Mouse (Mus musculus) gastrocnemius, postnatal 36 days (tissue): ENCODE measurements around the gene Fcor. TPM values are rescaled to one million over a fixed set of nuclear protein-coding genes. Genes with fewer than 3 reads are reported as not detected.
A peak's percentile ranks its signal among the peaks of the same experiment; 100 is the strongest.

Experiments
- DNase-seq, 2 experiments: peaks; one replicate each; pipeline ENCODE4 v3.0.0; 2022
- intact Hi-C: fragments of 180-260 bp; cut with DNase I; formaldehyde crosslinking; loops from one replicate; pipeline ENCODE4 v1.15.1; 2025
- total RNA-seq, 2 experiments: library from RNA; stranded (reverse); gene quantifications; 2 replicates each; pipeline ENCODE4 v1.2.3; 2021

The Fcor gene
- total RNA-seq, 2 experiments from 2014 or later, result not detected

GRCm38 (mm10) chr8:3626971-3627370, 45.2 kb downstream of the Fcor start:
- intact Hi-C loops, result loop anchor here (5.0 kb wide), 1 partner anchor 45 kb away; the partner anchor contains the start of gene Fcor

GRCm38 (mm10) chr8:3625445-3625844, 46.7 kb downstream of the Fcor start, which contains the start of gene Pcp2:
Gene Pcp2, minus strand, starts transcription at chr8:3625545.
- intact Hi-C loops, result loop anchor here (5.0 kb wide), 1 partner anchor 47 kb away; the partner anchor contains the start of gene Fcor
- DNase-seq, result no peak

More at GRCm38 (mm10) chr8:3626971-3627370, 45.2 kb downstream of the Fcor start:
- no peak for DNase-seq

- no peak for DNase-seq
- intact Hi-C loops, result no loop called here
Observed at GRCm38 (mm10) chr8:3622119-3622518, 50.0 kb downstream of the Fcor start.

GRCm38 (mm10) chr8:3621199-3621970, 50.8 kb downstream of the Fcor start, which contains the start of the genes Xab2 and Pet100:
Gene Xab2, minus strand, starts transcription at chr8:3621316.
Gene Pet100, plus strand, starts transcription at chr8:3621548.
- peak; percentile 97 for DNase-seq

More at GRCm38 (mm10) chr8:3621199-3621970, 50.8 kb downstream of the Fcor start, which contains the start of the genes Xab2 and Pet100:
- intact Hi-C loops, result no loop called here

Other genes with a start within 250 kb of the Fcor start
- gene Pex11g, start 204.7 kb downstream of the Fcor start, total RNA-seq, result 1 to 10 TPM; 2.4 to 3.5 TPM
- gene Tex45, start 201.5 kb downstream of the Fcor start, total RNA-seq, result under 1 TPM in 1 of 2 experiments, not detected in 1; 0.15 TPM
- gene Zfp358, start 179.2 kb downstream of the Fcor start, total RNA-seq, result 10 to 100 TPM; 28.8 to 29.1 TPM
- gene Mcoln1, start 171.9 kb downstream of the Fcor start, total RNA-seq, result 10 to 100 TPM; 21.3 to 23.0 TPM
- 10 to 100 TPM in 1 of 2 experiments, 1 to 10 TPM in 1; 8.4 to 10.4 TPM for gene Pnpla6, start 157.0 kb downstream of the Fcor start, total RNA-seq
- not detected for gene C330021F23Rik, start 104.4 kb downstream of the Fcor start, total RNA-seq
- gene Camsap3, start 85.1 kb downstream of the Fcor start, total RNA-seq, result under 1 TPM; 0.36 to 0.54 TPM
- 10 to 100 TPM in 1 of 2 experiments, 1 to 10 TPM in 1; 10.0 to 10.8 TPM for gene Xab2, start 51.0 kb downstream of the Fcor start, total RNA-seq
- gene Pet100, start 50.8 kb downstream of the Fcor start, total RNA-seq, result 10 to 100 TPM; 73.8 to 77.0 TPM
- not detected for gene Pcp2, start 46.8 kb downstream of the Fcor start, total RNA-seq
- gene Stxbp2, start 41.4 kb downstream of the Fcor start, total RNA-seq, result 1 to 10 TPM; 2.4 to 3.0 TPM
- gene Retn, start 16.6 kb downstream of the Fcor start, total RNA-seq, result 1 to 10 TPM; 2.0 to 2.3 TPM
- gene Mcemp1, start 6.6 kb downstream of the Fcor start, total RNA-seq, result not detected
- 10 to 100 TPM; 16.3 to 16.8 TPM for gene Trappc5, start 3.9 kb upstream of the Fcor start, total RNA-seq
- gene Fcer2a, start 21.8 kb upstream of the Fcor start, total RNA-seq, result not detected
- not detected for gene Clec4g, start 48.3 kb upstream of the Fcor start, total RNA-seq
- gene Cd209a, start 76.6 kb upstream of the Fcor start, total RNA-seq, result under 1 TPM; 0.22 to 0.31 TPM
- not detected for gene Cd209e, start 181.9 kb upstream of the Fcor start, total RNA-seq
- under 1 TPM; 0.47 to 0.59 TPM for gene Cd209d, start 206.2 kb upstream of the Fcor start, total RNA-seq